Mouse (Mus musculus) adrenal gland, postnatal 25 days (tissue): Measurements from ENCODE around the gene Gm8212. TPM values are rescaled to one million over a fixed set of nuclear protein-coding genes. Genes with fewer than 3 reads are reported as not detected.
"Not testable (repeated sequence)": the region's sequence is repeated elsewhere in the genome, so short reads cannot be mapped to it uniquely, and the experiment has no call there.

ENCODE experiments used
- DNase-seq: peaks from one replicate; pipeline ENCODE4 v3.0.0; 2021; ENCODE audit warnings: mixed read lengths
- long read RNA-seq: library from polyadenylated mRNA; stranded (forward); transcript quantifications from one replicate; pipeline ENCODE4 v2.0.0, GENCODE M21; 2021
- total RNA-seq: library from RNA; stranded (reverse); gene quantifications from 2 replicates; pipeline ENCODE4 v1.2.3, GENCODE M21; 2021

Gene Gm8212
- not detected in 2 replicates for total RNA-seq
- long read RNA-seq, result 0 reads

GRCm38 (mm10) chr14:44197361-44197760 is at the start of gene Gm8212:
Gene Gm8212, plus strand, starts transcription at chr14:44197661.
- not testable (repeated sequence) for DNase-seq

- DNase-seq, result not testable (repeated sequence)
Observed at GRCm38 (mm10) chr14:44213154-44213553, 15.7 kb downstream of the Gm8212 start, which contains the start of gene 4930503E14Rik. Gene 4930503E14Rik, minus strand, starts transcription at chr14:44213254.

- DNase-seq, result no peak
Observed at GRCm38 (mm10) chr14:44248039-44248438, 50.6 kb downstream of the Gm8212 start.

Other genes starting within 250 kb of the Gm8212 start
- gene Ang5, start 240.6 kb upstream of the Gm8212 start, total RNA-seq, result not detected in 2 replicates
- not detected in 2 replicates for gene Ang6, start 195.4 kb upstream of the Gm8212 start, total RNA-seq
- gene Ear2, start 95.0 kb upstream of the Gm8212 start, total RNA-seq, result 0.64 TPM in 1 of 2 replicates, not detected in the other
- gene Gm3327, start 73.8 kb upstream of the Gm8212 start, total RNA-seq, result not detected in 2 replicates
- not detected in 2 replicates for gene 4930503E14Rik, start 15.6 kb downstream of the Gm8212 start, total RNA-seq
- not detected in 2 replicates for gene Gm8220, start 87.9 kb downstream of the Gm8212 start, total RNA-seq
- not detected in 2 replicates for gene Gm5930, start 140.9 kb downstream of the Gm8212 start, total RNA-seq
- not detected in 2 replicates for gene Gm8229, start 167.7 kb downstream of the Gm8212 start, total RNA-seq
- not detected in 2 replicates for gene Gm3371, start 213.0 kb downstream of the Gm8212 start, total RNA-seq
- gene Gm8232, start 236.0 kb downstream of the Gm8212 start, total RNA-seq, result not detected in 2 replicates